Comparison of ENCODE assay signal across 12 mouse cellular contexts in genomic region chr3:89187690-89188477, GRCm38 (mm10). TPM values are rescaled to one million over a fixed set of nuclear protein-coding genes. Genes with fewer than 3 reads are reported as not detected.
DNase-seq lines count a peak whose midpoint lies in the region; ATAC-seq and TF ChIP-seq lines count a peak whose summit lies in the region.
"Had no signal": no experiment of that assay in that cellular context is flagged by ENCODE, and none has a peak within 500 bp of the region (broad histone marks: within the 10 kb centered on the region; RNA-seq: fewer than 3 reads in every experiment).

No protein-coding gene starts in this region.

- no peaks in the 10 kb centered on the region for H3K9me3 ChIP-seq in kidney, postnatal 0 days (replicated peaks; ENCODE audit: low read length)
- H3K9me3 ChIP-seq in ES-E14 (ENCODE audit: control insufficient read depth, insufficient read depth, low read depth, low read length) = no peaks in the 10 kb centered on the region
- H3K9me3 ChIP-seq: limb, embryonic 13.5 days had no signal

- H3K4me1 ChIP-seq in kidney, postnatal 0 days (replicated peaks; ENCODE audit: insufficient read depth, low read length) = peaks cover 20% of the 10 kb centered on the region; the same call in 1 of the 2 replicates
- H3K4me1 ChIP-seq in kidney, adult 2 months (ENCODE audit: control insufficient read depth, insufficient read depth, low read length) = no peaks in the 10 kb centered on the region
- H3K4me1 ChIP-seq in ES-E14 (ENCODE audit: control insufficient read depth in 2 of 2, insufficient read depth in 2 of 2, low read length in 2 of 2, poor library complexity in 1 of 2) = peaks cover 5 to 23% of the 10 kb centered on the region in 2 experiments; a peak in 3 of 4 replicates
- H3K4me1 ChIP-seq in olfactory bulb, adult 2 months (ENCODE audit: control insufficient read depth, insufficient read depth, low read length) = peaks cover 26% of the 10 kb centered on the region

- no peaks in the 10 kb centered on the region for H3K36me3 ChIP-seq in kidney, postnatal 0 days (ENCODE audit: insufficient read depth, low read length)
- no peaks in the 10 kb centered on the region for H3K36me3 ChIP-seq in kidney, adult 2 months (ENCODE audit: control insufficient read depth, insufficient read depth, low read length)
- H3K36me3 ChIP-seq in ES-E14 (ENCODE audit: control insufficient read depth, insufficient read depth, low read length, poor library complexity, severe bottlenecking) = no peaks in the 10 kb centered on the region

- no peak overlapping the region for H3K9ac ChIP-seq in kidney, postnatal 0 days (ENCODE audit: low read depth, low read length)
- 0 out of 2 replicates have a peak overlapping the region, but pooled peaks have one; percentile 60 for H3K9ac ChIP-seq in ES-E14 (ENCODE audit: insufficient read depth, low read depth, low read length, poor library complexity, severe bottlenecking)

- ATAC-seq in kidney, postnatal 0 days (replicated peaks; ENCODE audit: low FRiP score, low read depth) = no peak
- ATAC-seq in CD4-positive, CD25-positive, alpha-beta regulatory T cell, adult 4 months = peak; percentile 55

- H3K4me2 ChIP-seq in kidney, postnatal 0 days (ENCODE audit: low read length) = 0 out of 2 replicates have a peak overlapping the region, but pooled peaks have one; percentile 28
- H3K4me2 ChIP-seq: limb, embryonic 13.5 days had no signal

- no peaks in the 10 kb centered on the region for H3K27me3 ChIP-seq in kidney, postnatal 0 days (ENCODE audit: insufficient read depth, low read length)
- H3K27me3 ChIP-seq in kidney, adult 2 months (replicated peaks; ENCODE audit: control insufficient read depth, insufficient read depth, low read length) = no peaks in the 10 kb centered on the region
- H3K27me3 ChIP-seq: limb, embryonic 13.5 days had no signal

- H3K27ac ChIP-seq in kidney, postnatal 0 days = no peak overlapping the region
- no peak overlapping the region for H3K27ac ChIP-seq in kidney, adult 2 months (ENCODE audit: insufficient read depth, low read depth, low read length)
- no peak overlapping the region for H3K27ac ChIP-seq in ES-E14 (ENCODE audit: insufficient read depth, low read depth, low read length, poor library complexity, severe bottlenecking)
- peak overlapping the region; percentile 44; the same call in 1 of the 2 replicates for H3K27ac ChIP-seq in olfactory bulb, adult 2 months (ENCODE audit: insufficient read depth, low read depth, low read length)
- H3K27ac ChIP-seq: limb, embryonic 13.5 days had no signal

- WGBS in kidney, postnatal 0 days = 61% methylated on average over 18 of the region's 18 CpGs
- 77% methylated on average over 18 of the region's 18 CpGs for WGBS in kidney, adult 2 months
- WGBS in olfactory bulb, adult 2 months = 70% methylated on average over 18 of the region's 18 CpGs

- no peak for DNase-seq in kidney, postnatal 0 days (ENCODE audit: low spot score)
- no peak for DNase-seq in kidney, adult 2 months
- DNase-seq in ES-E14 (ENCODE audit: low read depth, low spot score) = no peak
- no peak for DNase-seq in gastrocnemius, postnatal 4 days (ENCODE audit: low spot score in 2 of 2)
- no peak for DNase-seq in left cerebral cortex, adult 11 months (ENCODE audit: low spot score)
- no peak for DNase-seq in cerebellum, postnatal 25 days
- DNase-seq: gastrocnemius, postnatal 10 days; lung, postnatal 4 days had no signal

- in situ Hi-C loops in ES-E14 (cut with MboI; ENCODE audit: low sequenced_read_pairs in 2 of 2, unreplicated experiment in 2 of 2) = no loop called here

- no peak for TF ChIP-seq CTCF in kidney, postnatal 0 days (IDR thresholded peaks at IDR 0.05; ENCODE audit: low read depth)
- TF ChIP-seq CTCF in kidney, adult 2 months (conservative IDR thresholded peaks at IDR 0.05; ENCODE audit: insufficient read depth, insufficient read length, low read depth, low read length) = no peak
- TF ChIP-seq CTCF in olfactory bulb, adult 2 months (IDR thresholded peaks at IDR 0.05; ENCODE audit: insufficient read depth, low read depth, low read length) = no peak

- H3K4me3 ChIP-seq in kidney, postnatal 0 days (replicated peaks; ENCODE audit: low read depth, low read length) = no peak overlapping the region
- no peak overlapping the region for H3K4me3 ChIP-seq in kidney, adult 2 months (ENCODE audit: insufficient read depth, low read depth, low read length)
- peak overlapping the region; percentile 0 to 54; a peak in 2 of 4 replicates for H3K4me3 ChIP-seq in ES-E14 (ENCODE audit: insufficient read depth in 1 of 2, low read depth in 1 of 2, low read length in 2 of 2, poor library complexity in 1 of 2, severe bottlenecking in 1 of 2)
- no peak overlapping the region; the same call in 1 of the 2 replicates for H3K4me3 ChIP-seq in olfactory bulb, adult 2 months (ENCODE audit: insufficient read depth, low read depth, low read length)
- H3K4me3 ChIP-seq: limb, embryonic 13.5 days had no signal

- TF ChIP-seq POLR2A in kidney, adult 2 months (IDR thresholded peaks at IDR 0.05; ENCODE audit: low read depth, low read length) = no peak
- no peak for TF ChIP-seq POLR2A in olfactory bulb, adult 2 months (IDR thresholded peaks at IDR 0.05; ENCODE audit: insufficient read depth, low read depth, low read length)

TF ChIP-seq in ES-E14, 5 proteins besides CTCF, POLR2A, EP300 and RAD21:
- no peak for TF ChIP-seq ZC3H11A (IDR thresholded peaks at IDR 0.05; ENCODE audit: borderline replicate concordance, low read depth, low read length)
- TF ChIP-seq CHD2 (IDR thresholded peaks at IDR 0.05; ENCODE audit: low read depth, low read length) = no peak
- TF ChIP-seq ZNF384 (IDR thresholded peaks at IDR 0.05; ENCODE audit: low read depth, low read length) = no peak
- TF ChIP-seq MAFK (IDR thresholded peaks at IDR 0.05; ENCODE audit: insufficient read depth, low read depth, low read length) = no peak

RNA-seq across cellular contexts. Expression of gene Fam189b, which starts 4.9 kb away (rescaled TPM):
- polyA plus RNA-seq in kidney, postnatal 0 days (2015; fragmentation: Nextera tagmentation; extraction: Ambion mirVana) = 23.5 and 24.1 TPM in 2 replicates
- polyA plus RNA-seq in kidney, adult 2 months (2012; rRNA removed) = 18.3 and 18.4 TPM in 2 replicates
- 100 to 1,000 TPM; 209 to 296 TPM for polyA plus RNA-seq in CD4-positive, CD25-positive, alpha-beta regulatory T cell, adult 4 months (2017; shearing (Covaris generic))
- 8.6 and 9.3 TPM in 2 replicates for total RNA-seq in ES-E14 (2012; rRNA removed)
- polyA plus RNA-seq in olfactory bulb, adult 2 months (2012; ENCODE audit: insufficient read depth, insufficient read length, low replicate concordance, missing spikeins) = not detected in 2 replicates
- 10 to 100 TPM; 19.2 to 22.1 TPM for total RNA-seq in gastrocnemius, postnatal 4 days (2021)

RNA-seq across cellular contexts. Expression of gene Scamp3, which starts 10.6 kb away (rescaled TPM):
- 107 and 115 TPM in 2 replicates for polyA plus RNA-seq in kidney, postnatal 0 days (2015; fragmentation: Nextera tagmentation; extraction: Ambion mirVana)
- 138 and 141 TPM in 2 replicates for polyA plus RNA-seq in kidney, adult 2 months (2012; rRNA removed)
- polyA plus RNA-seq in CD4-positive, CD25-positive, alpha-beta regulatory T cell, adult 4 months (2017; shearing (Covaris generic)) = 100 to 1,000 TPM; 177 to 239 TPM
- total RNA-seq in ES-E14 (2012; rRNA removed) = 83.2 and 102 TPM in 2 replicates
- polyA plus RNA-seq in olfactory bulb, adult 2 months (2012; ENCODE audit: insufficient read depth, insufficient read length, low replicate concordance, missing spikeins) = not detected in 2 replicates
- 10 to 100 TPM; 41.8 to 43.1 TPM for total RNA-seq in gastrocnemius, postnatal 4 days (2021)

RNA-seq across cellular contexts. Expression of gene Gba, which starts 14.8 kb away (rescaled TPM):
- polyA plus RNA-seq in kidney, postnatal 0 days (2015; fragmentation: Nextera tagmentation; extraction: Ambion mirVana) = 53.6 and 56.0 TPM in 2 replicates
- polyA plus RNA-seq in kidney, adult 2 months (2012; rRNA removed) = 61.6 and 65.3 TPM in 2 replicates
- polyA plus RNA-seq in CD4-positive, CD25-positive, alpha-beta regulatory T cell, adult 4 months (2017; shearing (Covaris generic)) = 100 to 1,000 TPM in 1 of 2 experiments, 10 to 100 TPM in 1; 81.2 to 128 TPM
- 69.3 and 89.7 TPM in 2 replicates for total RNA-seq in ES-E14 (2012; rRNA removed)
- not detected in 2 replicates for polyA plus RNA-seq in olfactory bulb, adult 2 months (2012; ENCODE audit: insufficient read depth, insufficient read length, low replicate concordance, missing spikeins)
- total RNA-seq in gastrocnemius, postnatal 4 days (2021) = 10 to 100 TPM; 30.9 to 32.2 TPM

RNA-seq across cellular contexts. Expression of gene Clk2, which starts 23.3 kb away (rescaled TPM):
- polyA plus RNA-seq in kidney, postnatal 0 days (2015; fragmentation: Nextera tagmentation; extraction: Ambion mirVana) = 16.9 and 18.8 TPM in 2 replicates
- 37.8 and 40.2 TPM in 2 replicates for polyA plus RNA-seq in kidney, adult 2 months (2012; rRNA removed)
- polyA plus RNA-seq in CD4-positive, CD25-positive, alpha-beta regulatory T cell, adult 4 months (2017; shearing (Covaris generic)) = 10 to 100 TPM; 15.7 to 23.0 TPM
- total RNA-seq in ES-E14 (2012; rRNA removed) = 42.0 and 60.1 TPM in 2 replicates
- not detected in 2 replicates for polyA plus RNA-seq in olfactory bulb, adult 2 months (2012; ENCODE audit: insufficient read depth, insufficient read length, low replicate concordance, missing spikeins)
- 10 to 100 TPM; 31.1 to 39.0 TPM for total RNA-seq in gastrocnemius, postnatal 4 days (2021)

RNA-seq across cellular contexts. Expression of gene Thbs3, which starts 27.1 kb away (rescaled TPM):
- 10.4 and 12.1 TPM in 2 replicates for polyA plus RNA-seq in kidney, postnatal 0 days (2015; fragmentation: Nextera tagmentation; extraction: Ambion mirVana)
- 5.0 and 7.9 TPM in 2 replicates for polyA plus RNA-seq in kidney, adult 2 months (2012; rRNA removed)
- 1 to 10 TPM; 3.4 to 3.6 TPM for polyA plus RNA-seq in CD4-positive, CD25-positive, alpha-beta regulatory T cell, adult 4 months (2017; shearing (Covaris generic))
- total RNA-seq in ES-E14 (2012; rRNA removed) = 36.9 and 46.9 TPM in 2 replicates
- polyA plus RNA-seq in olfactory bulb, adult 2 months (2012; ENCODE audit: insufficient read depth, insufficient read length, low replicate concordance, missing spikeins) = not detected in 2 replicates
- total RNA-seq in gastrocnemius, postnatal 4 days (2021) = 100 to 1,000 TPM; 142 to 158 TPM
- total RNA-seq: hematopoietic stem cell, adult 5-6 weeks had no signal

Comparison
In these comparisons a context has a peak if more than half of its experiments do, and no peak if none do; other contexts are left out.
1. H3K4me3 ChIP-seq: peak in ES-E14 (2 of 2); none in kidney, postnatal 0 days (single experiment), kidney, adult 2 months (single experiment) and olfactory bulb, adult 2 months (single experiment).
2. RNA of gene Fam189b, which starts 4.9 kb away (polyA plus RNA-seq): 209 to 296 TPM in CD4-positive, CD25-positive, alpha-beta regulatory T cell, adult 4 months, 23.5 to 24.1 TPM in kidney, postnatal 0 days and 18.3 to 18.4 TPM in kidney, adult 2 months; not detected in olfactory bulb, adult 2 months; every median in the first group is over 10 times any median in the second.